Mouse (Mus musculus) R1 (cell line): ENCODE data around the gene Spast.
A peak's percentile ranks its signal among the peaks of the same experiment; 100 is the strongest.
"Not testable (repeated sequence)": the region's sequence is repeated elsewhere in the genome, so short reads cannot be mapped to it uniquely, and the experiment has no call there.

Source experiments
- DNase-seq: peaks from one replicate; pipeline ENCODE4 v3.0.0-alpha.2; 2018; ENCODE audit warnings: low read depth, low spot score

Spast gene

GRCm38 (mm10) chr17:74327195-74327594 is 11.6 kb upstream of the Spast start:
- not testable (repeated sequence) for DNase-seq

- peak; percentile 79 for DNase-seq
Measured at GRCm38 (mm10) chr17:74328146-74328545, 10.6 kb upstream of the Spast start.

DNA sequence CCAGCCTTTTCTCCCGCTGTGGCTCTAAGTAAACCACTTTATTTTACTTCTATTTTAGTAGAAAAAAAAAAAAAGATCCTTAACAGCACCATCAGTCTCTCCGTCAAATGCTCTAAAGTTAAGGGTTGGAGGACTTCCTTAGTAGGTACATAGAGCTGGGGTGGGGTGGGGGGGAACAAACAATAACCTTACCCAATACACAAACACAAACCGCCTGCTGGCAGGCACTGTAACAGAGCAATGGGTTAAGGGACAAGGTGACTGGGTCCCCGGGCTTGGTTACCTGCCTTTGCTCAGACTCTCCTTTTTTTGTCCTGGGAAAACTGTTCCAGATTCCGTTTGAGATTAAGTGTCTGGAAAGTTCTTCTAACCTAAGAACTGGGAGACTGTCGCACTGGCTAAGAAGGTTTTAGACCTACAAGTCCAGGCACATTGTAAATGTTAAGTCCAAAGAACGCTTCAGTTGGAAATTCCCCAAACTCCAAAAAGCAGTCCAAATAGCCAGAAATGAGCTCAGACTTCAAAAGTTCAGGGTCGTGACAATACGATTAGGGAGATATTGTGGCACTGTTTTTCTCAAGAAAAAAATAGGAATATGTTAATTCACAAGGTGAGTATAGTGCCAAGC is 7.6 kb upstream of the Spast start:
- DNase-seq, result no peak

- peak; percentile 95 for DNase-seq
Measured at GRCm38 (mm10) chr17:74338225-74338931, 409 bp upstream of the Spast start.

DNA sequence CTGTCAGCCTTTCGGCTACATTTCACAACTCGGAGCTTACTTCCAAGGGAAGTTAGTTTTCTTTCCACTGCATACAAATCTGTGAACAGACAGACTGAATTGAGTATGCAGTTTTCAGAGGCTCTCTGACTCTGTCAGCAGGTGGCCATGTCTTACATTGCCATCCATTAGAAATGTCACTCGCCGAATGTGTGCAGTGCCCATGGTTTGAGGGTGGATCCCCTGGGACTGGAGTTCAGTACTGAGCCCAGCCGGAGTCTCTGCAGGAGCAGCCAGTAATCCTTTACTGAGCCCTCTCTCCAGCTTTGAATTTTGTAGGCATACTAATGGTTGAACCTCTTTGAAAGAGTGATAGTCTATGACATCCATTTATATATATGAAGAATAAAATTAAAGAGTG is 2.4 kb downstream of the Spast start:
- no peak for DNase-seq

DNA sequence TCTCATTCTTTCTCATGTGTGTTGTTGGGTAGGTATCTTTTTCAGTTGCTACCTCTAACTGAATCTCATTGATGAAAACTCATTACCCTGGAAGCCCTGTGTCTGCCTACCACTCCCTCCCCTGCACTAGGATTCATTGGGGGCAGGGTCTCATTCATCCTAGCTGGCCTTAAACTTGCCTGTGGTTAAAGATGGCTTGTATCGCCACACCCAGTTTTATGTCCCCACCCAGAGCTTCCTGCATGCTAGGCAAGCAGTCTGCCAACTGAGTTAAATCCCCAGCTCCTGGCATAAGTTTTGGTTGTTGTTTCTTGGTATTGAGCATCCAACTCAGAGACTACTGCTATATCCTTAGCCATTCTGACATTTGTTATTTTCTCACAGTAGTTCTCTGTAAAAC is 24.8 kb downstream of the Spast start:
- DNase-seq, result no peak

- no peak for DNase-seq
Measured at GRCm38 (mm10) chr17:74376916-74377315, 38.1 kb downstream of the Spast start.

DNA sequence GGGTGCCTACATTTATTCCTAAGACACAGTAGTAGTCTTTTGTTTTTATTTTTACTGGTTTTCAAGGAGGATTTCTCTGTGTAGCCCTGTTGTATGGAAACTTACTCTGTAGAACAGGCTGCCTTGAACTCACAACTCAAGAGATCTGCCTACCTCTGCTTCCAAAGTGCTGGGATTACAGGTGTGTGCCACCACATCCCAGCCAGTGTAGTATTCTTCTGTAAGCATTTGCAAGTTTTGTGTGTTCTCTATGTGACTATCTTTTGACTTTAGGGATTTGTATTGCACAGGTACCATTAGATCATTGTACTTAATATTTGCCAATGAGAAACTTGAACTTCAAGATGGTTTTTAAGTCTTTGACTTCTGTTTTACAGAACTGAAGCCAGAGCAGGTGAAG is 47.9 kb downstream of the Spast start:
- no peak for DNase-seq

DNA sequence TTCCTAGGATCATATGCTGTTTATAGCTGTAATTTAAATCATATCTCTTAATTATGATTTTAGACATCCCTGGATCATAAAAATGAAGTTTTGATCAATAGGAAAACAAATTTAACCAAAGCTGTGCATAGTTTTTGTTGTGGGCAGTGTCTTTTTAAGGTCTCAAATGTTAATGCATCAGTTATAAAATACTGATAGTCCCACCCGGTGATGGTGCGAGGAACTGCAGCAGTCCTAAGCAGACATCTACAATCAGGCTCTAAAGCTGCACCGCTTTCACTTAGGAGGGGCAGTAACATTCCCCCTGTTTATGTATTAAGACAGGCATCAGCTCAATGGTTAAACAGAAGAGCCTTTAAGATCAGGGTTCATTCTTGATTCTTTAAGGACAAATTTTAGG is 51.1 kb downstream of the Spast start:
- DNase-seq, result no peak

DNA sequence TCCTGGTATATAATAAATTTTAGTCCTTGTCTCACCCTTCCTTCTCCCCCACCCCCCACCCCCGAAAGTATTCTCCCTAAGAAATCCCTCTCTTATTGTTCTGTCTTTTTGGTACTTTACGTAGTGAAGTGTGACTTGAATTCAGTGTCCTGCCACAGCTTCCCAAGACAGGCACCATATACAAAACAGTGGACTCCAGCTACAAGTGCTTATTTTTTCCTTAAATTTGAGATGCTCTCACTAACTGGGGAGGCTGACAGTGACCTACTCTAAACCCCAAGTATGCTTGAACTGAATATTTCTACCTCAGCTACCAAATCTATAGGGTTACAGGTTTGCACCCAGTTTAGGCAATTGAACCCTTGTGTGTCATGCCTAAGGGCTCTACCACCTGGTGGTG is 55.6 kb downstream of the Spast start:
- no peak for DNase-seq

- DNase-seq, result peak; percentile 26
Measured at GRCm38 (mm10) chr17:74394855-74395254, 56.1 kb downstream of the Spast start.

DNA sequence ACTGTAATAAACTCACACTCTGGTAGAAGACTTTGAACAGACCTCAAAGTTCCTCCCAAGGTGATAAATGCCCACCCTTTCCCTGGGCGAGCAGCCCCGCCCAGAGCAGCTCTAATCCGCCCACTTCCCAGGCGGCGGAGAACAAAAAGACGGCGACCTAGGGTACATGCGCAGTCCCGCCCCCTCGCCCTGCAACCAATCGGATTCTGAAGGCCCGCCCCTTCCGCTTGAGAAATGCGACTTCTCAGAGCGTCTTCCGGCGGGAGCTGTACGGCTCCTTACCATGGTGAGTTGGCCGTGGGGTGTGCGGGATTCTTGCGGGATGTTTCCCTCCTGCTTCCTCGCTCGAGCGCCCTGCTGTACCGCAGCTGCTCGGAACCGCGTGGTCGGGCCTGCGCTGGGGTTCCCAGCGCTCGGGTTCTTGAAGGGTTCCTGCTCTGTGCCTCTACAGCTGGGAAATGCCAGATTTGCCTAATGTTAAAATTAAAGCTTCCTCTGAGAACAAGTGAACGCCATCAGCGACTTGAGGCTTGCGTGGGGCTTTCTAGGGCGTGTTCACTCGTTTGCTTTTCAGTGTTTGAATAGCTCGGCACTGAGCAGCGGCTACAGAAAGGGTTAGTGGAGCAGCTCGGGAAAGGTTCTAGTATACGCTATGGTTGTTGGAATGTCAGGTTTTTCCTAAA is 56.7 kb downstream of the Spast start, which contains the start of gene Slc30a6:
Slc30a6 (plus strand) TSS at position 226 of the 683 bp plus-strand sequence.
- peak; percentile 98 for DNase-seq

DNA sequence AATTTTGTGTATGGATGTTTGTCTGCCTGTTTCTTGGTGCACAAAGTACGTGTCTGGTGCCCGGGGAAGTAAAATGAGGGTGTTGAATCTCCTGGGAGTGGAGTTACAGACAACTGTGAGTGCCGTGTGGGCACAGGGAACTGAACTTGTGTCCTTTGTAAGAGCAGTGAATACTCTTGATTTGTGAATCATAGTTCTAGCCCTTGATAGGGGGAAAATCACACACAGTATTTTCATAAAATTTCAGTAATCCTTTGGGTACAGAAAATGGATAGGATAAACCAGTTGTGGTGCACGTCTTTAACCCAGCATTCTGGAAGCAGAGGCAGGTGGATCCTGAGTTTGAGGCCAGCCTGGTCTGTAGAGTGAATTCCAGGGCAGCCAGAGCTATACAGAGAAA is 58.0 kb downstream of the Spast start:
- DNase-seq, result no peak

DNA sequence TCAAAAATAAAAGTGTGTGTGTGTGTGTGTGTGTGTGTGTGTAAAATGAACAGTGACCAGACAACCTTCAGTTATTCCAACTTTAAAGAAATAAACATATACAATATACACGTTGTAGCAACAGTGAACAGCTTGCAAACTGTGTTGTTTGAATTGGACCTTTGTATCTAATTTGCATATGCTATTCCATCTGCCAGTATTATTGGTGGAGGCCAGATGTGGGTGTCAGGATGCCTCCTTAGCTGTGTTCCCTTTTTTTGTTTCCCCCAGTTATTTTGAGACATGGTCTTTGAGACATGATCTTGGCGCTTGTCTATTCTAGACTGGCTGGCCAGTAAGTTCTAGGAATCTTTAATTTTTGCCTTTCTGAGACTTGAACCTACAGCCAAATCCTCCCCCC is 58.4 kb downstream of the Spast start:
- peak; percentile 31 for DNase-seq

DNA sequence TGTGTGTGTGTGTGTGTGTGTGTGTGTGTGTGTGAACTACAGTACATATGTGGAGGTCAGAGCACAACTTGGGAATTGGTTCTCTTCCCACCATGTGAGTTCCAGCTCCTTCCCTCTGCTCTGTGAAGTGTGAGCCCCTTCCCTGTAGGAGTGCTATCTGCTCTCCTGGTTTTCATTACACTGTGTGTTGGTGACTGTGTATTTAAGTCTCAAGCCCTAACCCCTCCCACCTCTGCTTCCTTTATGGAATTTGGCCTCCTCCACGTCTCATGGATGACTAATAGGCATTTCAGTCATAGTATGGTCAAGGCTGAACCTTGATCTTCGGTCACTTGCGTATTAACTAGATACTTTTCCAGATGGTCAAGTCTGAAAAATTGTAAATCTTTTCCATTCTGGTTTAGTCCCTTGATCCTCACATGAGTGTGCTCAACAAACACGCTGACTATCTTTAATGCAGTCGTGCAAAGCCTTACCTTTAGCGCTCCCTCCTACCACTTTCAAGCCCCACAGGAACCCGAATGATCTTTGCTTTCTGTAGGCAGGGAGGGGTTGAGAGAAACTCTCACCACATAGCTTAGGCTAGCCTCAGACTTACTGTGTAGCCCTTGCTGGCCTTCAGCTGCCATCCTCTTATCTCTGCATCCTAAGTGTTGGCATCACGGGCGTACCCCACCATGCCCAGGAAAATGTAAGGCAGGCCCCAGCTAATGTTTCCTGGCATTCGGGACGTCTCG is 63.9 kb downstream of the Spast start:
- DNase-seq, result no peak

- no peak for DNase-seq
Measured at GRCm38 (mm10) chr17:74406487-74406886, 67.7 kb downstream of the Spast start.

- peak; percentile 64 for DNase-seq
Measured at GRCm38 (mm10) chr17:74409722-74410121, 70.9 kb downstream of the Spast start.

DNA sequence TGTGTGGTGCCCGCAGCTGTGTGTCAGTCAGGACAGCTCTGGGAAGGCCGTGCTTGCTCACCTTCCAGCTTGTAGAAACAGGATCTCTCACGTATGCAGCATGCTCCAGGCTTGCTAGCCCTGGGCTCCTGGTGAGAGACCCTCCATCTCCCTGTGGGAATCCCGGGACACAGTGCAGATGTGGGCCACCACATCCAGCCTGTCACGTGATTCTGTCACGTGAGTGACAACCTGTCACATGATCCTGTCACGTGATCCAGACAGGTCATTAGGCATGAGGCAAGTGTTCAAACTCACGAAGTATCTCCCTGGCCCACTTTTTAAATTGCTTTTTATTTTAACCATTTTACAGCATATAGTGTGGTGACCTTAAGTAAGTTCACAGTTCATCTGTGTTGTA is 74.5 kb downstream of the Spast start:
- DNase-seq, result peak; percentile 74

GRCm38 (mm10) chr17:74414671-74415070 is 75.9 kb downstream of the Spast start:
- no peak for DNase-seq

DNA sequence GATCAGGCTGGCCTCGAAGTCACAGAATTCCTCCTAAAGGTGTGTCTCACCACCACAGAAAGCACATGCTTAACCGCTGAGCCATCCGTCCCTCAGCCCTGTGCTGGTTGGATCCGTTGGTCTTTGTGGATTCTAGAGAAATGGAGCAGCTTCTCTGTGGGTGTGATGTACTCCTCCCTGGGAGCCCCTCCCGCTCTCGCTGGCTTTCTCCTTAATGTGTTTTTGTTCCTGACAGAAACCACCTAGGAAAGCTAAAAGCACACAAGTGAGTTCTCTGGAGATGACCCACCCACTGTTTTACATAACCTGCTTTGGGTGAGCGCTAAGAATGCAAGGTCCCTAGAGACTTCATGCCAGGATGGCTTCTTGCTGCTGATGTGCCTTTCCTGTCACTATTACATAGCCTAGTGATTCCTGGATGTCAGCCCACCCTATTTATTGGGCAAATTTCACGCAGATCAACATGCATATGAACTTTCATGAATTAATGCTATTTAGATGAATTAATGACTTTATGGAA is 78.1 kb downstream of the Spast start:
- peak; percentile 86 for DNase-seq

GRCm38 (mm10) chr17:74418171-74418570 is 79.4 kb downstream of the Spast start:
- DNase-seq, result no peak

DNA sequence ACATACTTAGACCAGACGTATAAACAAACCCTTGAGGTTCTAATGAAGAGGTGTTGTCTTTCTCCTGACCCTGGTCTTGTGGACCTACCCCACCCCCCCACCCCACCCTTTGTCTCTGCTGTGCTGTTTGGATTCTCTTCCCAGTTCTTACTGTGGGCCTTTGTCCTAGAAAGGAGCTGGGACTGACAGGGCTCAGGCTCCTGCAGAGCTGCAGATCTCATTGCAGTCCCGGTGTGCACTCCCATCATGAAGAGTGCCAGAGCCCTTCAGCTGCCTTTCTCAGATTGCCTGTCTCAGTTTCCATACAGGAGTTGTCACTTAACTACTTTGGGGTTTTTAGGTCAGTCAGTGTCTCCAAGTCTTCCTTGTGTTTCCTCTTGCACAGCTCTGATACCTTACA is 81.9 kb downstream of the Spast start:
- peak; percentile 57 for DNase-seq
